Mouse (Mus musculus) ovary, postnatal 36 days (tissue): Measurements from ENCODE around the gene Mrpl35.
"Not testable (repeated sequence)": the region's sequence is repeated elsewhere in the genome, so short reads cannot be mapped to it uniquely, and the experiment has no call there.

Source experiments
- DNase-seq: peaks from one replicate; pipeline ENCODE4 v3.0.0; 2022; ENCODE audit warnings: low spot score, mixed read lengths

Gene Mrpl35

GRCm38 (mm10) chr6:71826869-71827268 lies at the start of gene Mrpl35:
TSS of gene Mrpl35 (minus strand) at chr6:71826969.
- no peak for DNase-seq

DNA sequence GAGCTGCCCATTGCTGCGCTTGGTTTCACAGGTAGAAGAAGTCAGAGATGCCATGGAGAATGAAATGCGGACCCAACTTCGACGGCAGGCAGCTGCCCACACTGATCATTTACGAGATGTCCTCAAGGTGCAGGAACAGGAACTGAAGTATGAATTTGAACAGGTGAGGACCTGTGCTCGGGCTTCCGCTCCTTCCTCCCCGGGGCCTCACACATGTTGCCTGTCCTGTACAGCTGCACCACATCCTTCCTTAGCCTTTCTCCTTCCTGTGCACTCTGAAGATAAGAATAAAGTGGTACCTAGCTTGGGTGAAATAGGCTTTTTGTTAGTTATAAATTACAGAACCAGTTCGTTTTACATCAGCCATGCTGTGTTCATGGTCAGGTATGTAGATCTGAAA lies 44.6 kb upstream of the Mrpl35 start:
- no peak for DNase-seq

DNA sequence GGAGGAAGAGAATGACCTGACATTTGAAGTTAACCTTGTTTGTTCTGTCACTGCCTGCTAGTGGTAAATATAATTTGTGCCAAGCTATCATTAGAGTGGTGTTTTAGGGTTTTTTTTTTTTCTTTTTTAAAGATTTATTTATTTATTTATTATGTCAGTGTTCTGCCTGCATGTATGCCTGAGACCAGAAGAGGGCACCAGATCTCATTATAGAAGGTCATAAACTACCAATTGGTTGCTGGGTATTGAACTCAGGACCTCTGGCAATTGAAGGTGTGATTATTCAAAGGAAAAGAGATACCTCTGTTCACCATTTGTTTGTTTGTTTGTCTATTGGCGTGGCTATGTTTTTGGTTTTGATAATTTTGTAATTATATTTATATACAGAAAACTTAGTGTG lies 42.0 kb upstream of the Mrpl35 start:
- DNase-seq: no peak

GRCm38 (mm10) chr6:71867751-71868150 lies 41.0 kb upstream of the Mrpl35 start:
- no peak for DNase-seq

GRCm38 (mm10) chr6:71846906-71847305 lies 20.1 kb upstream of the Mrpl35 start:
- DNase-seq: not testable (repeated sequence)

GRCm38 (mm10) chr6:71840597-71841290 lies 14.0 kb upstream of the Mrpl35 start:
- no peak for DNase-seq

DNA sequence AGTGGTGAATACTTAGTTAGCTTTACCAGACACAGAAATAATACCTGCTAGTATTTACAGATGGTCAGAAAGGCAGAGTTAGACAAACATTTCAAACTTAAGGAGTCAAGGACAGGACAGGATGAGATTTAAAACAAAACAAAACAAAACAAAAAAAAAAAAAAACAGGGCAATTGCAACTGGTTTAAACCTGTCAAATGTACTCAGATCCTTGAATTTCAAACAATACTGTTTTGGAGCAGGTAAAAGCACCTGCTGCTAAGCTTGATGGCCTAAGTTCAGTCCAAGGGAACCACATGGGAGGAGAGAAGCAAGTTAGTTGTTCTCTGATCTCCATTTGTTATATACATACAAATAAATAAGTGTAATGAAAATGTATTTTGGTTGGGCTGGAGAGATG lies 13.0 kb upstream of the Mrpl35 start:
- DNase-seq: no peak

- no peak for DNase-seq
Observed at GRCm38 (mm10) chr6:71836811-71837210, 10.0 kb upstream of the Mrpl35 start.

GRCm38 (mm10) chr6:71831581-71831960 lies 4.8 kb upstream of the Mrpl35 start:
- DNase-seq: peak; percentile 92

DNA sequence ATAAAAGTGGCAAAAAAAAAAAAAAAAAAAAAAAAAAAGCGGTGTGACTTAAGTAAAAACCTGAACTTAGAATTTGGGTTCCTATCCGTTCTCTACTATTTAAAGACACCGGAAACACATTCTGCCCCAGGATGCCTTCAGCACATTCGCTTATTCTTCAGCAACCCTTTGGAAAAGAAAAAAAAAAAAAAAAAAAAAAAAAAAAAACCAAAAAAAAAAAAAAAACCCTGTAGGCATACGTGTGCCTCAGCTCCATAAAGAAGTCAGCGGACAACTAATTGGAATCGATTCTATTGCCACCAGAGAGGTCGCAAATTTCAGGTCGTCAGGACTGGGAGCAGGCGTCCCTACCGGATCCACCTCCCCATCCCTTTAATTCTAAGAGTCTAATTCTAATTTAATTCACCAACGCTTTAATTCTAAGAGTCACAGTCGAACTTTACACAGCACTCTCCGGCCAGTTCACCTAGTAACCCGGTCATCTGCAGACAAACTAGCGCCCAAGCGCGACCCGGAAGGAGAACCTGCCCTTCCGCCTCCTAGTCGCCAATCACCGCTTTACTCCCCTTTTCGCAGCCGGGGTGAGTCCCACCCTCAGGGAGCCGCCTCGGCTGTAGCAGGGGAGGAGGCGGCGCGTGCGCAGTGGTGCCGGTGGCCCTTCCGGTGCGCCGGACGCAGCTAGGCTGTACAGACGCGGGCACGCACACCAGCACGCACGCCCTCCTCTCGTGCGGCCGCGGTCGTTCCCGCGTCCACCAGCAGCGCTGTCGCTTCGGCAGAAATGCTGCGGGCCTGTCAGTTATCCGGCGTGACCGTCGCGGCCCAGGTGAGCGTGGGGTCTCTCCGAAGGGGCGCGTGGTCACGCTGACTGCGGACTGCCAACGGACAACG lies 4.2 kb upstream of the Mrpl35 start, which contains the start of gene Immt:
Gene Immt, plus strand, starts transcription at position 642 of the 891 bp plus-strand sequence.
- DNase-seq: peak; percentile 97

DNA sequence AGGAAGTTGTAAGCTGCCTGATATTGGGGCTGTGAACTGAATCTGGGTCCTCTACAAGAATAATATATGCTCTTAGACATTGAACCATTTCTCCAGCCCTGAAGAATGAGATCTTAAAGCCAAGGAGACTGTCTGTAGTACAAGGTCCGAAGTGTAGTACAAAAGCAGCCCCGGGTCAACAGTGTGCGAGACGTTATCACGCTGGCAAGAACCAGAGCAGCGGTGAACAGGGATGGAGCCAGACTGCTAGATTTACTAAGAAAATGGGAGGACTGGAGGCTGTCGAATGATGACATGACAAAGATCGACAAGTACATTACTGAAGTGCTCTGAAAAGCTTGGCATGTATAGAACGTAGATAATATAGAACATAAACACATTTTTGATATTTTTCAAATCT lies 3.0 kb upstream of the Mrpl35 start:
- DNase-seq: no peak

GRCm38 (mm10) chr6:71823961-71824360 lies 2.8 kb downstream of the Mrpl35 start:
- no peak for DNase-seq

GRCm38 (mm10) chr6:71823488-71823887 lies 3.3 kb downstream of the Mrpl35 start:
- DNase-seq: peak; percentile 85

- DNase-seq: no peak
Observed at GRCm38 (mm10) chr6:71823085-71823484, 3.7 kb downstream of the Mrpl35 start.

DNA sequence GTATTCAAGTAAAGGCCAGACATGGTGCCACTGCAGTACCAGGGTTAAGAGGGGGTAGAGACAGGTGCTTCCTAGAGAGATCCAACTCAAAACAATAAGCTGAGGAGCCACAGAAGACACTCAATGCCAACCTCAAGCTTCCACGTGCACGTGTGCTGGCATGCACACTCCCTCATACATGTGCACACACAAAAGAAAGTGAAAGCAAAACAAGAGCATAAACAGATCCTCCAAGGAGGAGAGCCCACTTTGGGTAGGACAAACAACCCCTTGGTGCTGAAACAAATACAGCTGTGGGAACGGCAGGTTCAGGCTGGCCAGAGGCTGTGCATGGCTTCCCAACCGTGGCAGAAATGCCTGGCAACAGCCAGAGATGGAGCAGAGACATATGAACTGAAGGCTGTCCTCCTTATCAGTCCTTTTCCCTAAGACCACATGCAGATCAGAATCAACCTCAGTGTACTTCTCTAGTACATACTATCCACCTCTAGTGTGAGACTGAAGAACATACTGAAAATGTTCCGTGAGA lies 6.9 kb downstream of the Mrpl35 start:
- DNase-seq: no peak

DNA sequence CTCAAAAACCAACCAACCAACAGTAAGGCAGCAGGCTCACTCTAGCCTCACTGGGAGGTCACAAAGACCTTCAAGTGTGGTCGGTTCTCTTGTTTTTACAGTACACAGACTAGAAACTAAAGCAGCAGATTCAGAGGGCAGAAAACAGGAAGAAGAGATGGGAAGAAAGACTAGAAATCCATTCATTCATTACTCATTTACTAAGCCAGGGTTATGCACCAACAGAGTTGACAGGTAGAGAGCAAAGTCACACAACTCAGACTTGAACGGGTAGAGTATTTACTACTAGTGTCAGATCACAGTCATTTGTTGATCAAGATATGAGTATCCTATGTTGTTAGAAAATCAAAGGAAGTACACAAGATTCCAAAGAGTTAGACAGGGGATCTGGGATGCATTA lies 13.9 kb downstream of the Mrpl35 start:
- no peak for DNase-seq

- no peak for DNase-seq
Observed at GRCm38 (mm10) chr6:71809890-71810289, 16.9 kb downstream of the Mrpl35 start.

DNA sequence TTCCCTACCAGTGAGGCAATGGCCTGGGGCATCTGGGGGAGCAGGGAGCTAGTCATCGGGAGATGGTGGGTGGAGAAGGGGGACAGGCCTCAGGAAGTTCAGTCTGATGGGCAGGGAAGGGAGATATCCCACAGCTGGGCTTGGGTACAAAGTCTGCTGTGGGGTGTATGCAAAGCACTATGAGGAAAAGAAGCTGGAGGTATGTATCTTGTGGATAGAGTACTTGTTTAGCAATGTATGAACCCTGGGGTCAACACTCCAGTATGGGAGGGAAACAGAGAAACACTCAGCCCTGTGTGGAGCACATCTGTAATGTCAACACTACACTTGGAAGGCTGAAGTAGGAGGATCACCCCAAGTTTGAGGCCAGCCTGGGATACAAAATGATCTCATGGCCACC lies 20.1 kb downstream of the Mrpl35 start:
- no peak for DNase-seq

GRCm38 (mm10) chr6:71804061-71804829 lies 22.5 kb downstream of the Mrpl35 start:
- peak; percentile 56 for DNase-seq

GRCm38 (mm10) chr6:71803609-71804008 lies 23.2 kb downstream of the Mrpl35 start:
- no peak for DNase-seq

GRCm38 (mm10) chr6:71801714-71802094 lies 25.1 kb downstream of the Mrpl35 start:
- DNase-seq: no peak

GRCm38 (mm10) chr6:71801011-71801713 lies 25.6 kb downstream of the Mrpl35 start:
- no peak for DNase-seq
